Mouse (Mus musculus) CH12.LX (cell line): ENCODE measurements at regions not wholly inside any gene's neighbourhood (a gene's known extent, or its start where the extent isn't known, plus 50 kb on each side); places are given as distances from the start of the nearest gene placed in this dataset.

Source experiments
- DNase-seq: peaks from one replicate; pipeline ENCODE4 v3.0.0-alpha.2; 2013; ENCODE audit errors: extremely low read depth
- H3K27ac ChIP-seq: 2 replicates; pipeline ENCODE4 v1.5.1; 2012; ENCODE audit warnings: low read depth, mild to moderate bottlenecking, control low read depth, moderate library complexity; ENCODE audit not compliant: insufficient read depth
- H3K27me3 ChIP-seq: replicated peaks from 2 replicates; pipeline ENCODE3; 2012; ENCODE audit warnings: inconsistent platforms
- H3K36me3 ChIP-seq, 2 experiments: replicated peaks in 1 of 2; 2 replicates each; pipeline versions ENCODE3 to v1.6.1; 2012; ENCODE audit warnings: inconsistent platforms in 1 of 2, low read length in 1 of 2, mild to moderate bottlenecking in 1 of 2, mixed read lengths in 1 of 2, moderate library complexity in 1 of 2; ENCODE audit not compliant: control insufficient read depth in 1 of 2, insufficient read depth in 1 of 2
- H3K4me1 ChIP-seq, 2 experiments: 2 replicates each; pipeline ENCODE4 v1.6.1; 2012; ENCODE audit warnings: inconsistent platforms in 1 of 2, moderate library complexity in 1 of 2; ENCODE audit not compliant: insufficient read depth in 2 of 2, control insufficient read depth in 1 of 2
- H3K4me2 ChIP-seq: 2 replicates; pipeline ENCODE4 v1.6.1; 2012; ENCODE audit warnings: low read depth, mild to moderate bottlenecking, control low read depth; ENCODE audit not compliant: poor library complexity, insufficient read depth, severe bottlenecking
- H3K4me3 ChIP-seq, 3 experiments: fragments of 150-350 bp in 1 of 3; sonication (generic) in 1 of 3; replicated peaks in 1 of 3; 2 replicates each; pipeline versions ENCODE3 to v1.5.1; 2011 to 2012; ENCODE audit warnings: low read depth in 2 of 3, low read length in 2 of 3, mild to moderate bottlenecking in 2 of 3, moderate library complexity in 2 of 3, control low read depth in 1 of 3, improper control_type of control experiment in 1 of 3, inconsistent platforms in 1 of 3, mixed read lengths in 1 of 3; ENCODE audit not compliant: poor library complexity in 1 of 3
- H3K79me2 ChIP-seq: replicated peaks from 2 replicates; pipeline ENCODE4 v1.6.1; 2012; ENCODE audit warnings: mild to moderate bottlenecking, moderate library complexity; ENCODE audit not compliant: control insufficient read depth, poor library complexity, insufficient read depth, severe bottlenecking; ENCODE audit errors: extremely low read depth
- H3K9ac ChIP-seq: 2 replicates; pipeline ENCODE4 v1.6.1; 2012; ENCODE audit warnings: low read depth, mild to moderate bottlenecking, control low read depth, moderate library complexity; ENCODE audit not compliant: insufficient read depth
- H3K9me3 ChIP-seq: replicated peaks from 2 replicates; pipeline ENCODE3; 2012; ENCODE audit warnings: low read length, inconsistent platforms, mixed read lengths
- CTCF ChIP-seq, 2 experiments: IDR thresholded peaks in 1 of 2; conservative IDR thresholded peaks in 1 of 2; 2 replicates each; pipeline ENCODE4 v1.5.1; 2011 to 2012; ENCODE audit warnings: low read depth in 2 of 2, low read length in 2 of 2, improper control_type of control experiment in 1 of 2, inconsistent platforms in 1 of 2, mild to moderate bottlenecking in 1 of 2, moderate library complexity in 1 of 2
- E2F4 ChIP-seq: IDR thresholded peaks from 2 replicates; pipeline ENCODE4 v1.6.1; 2011; ENCODE audit warnings: low read depth, low read length, improper control_type of control experiment; ENCODE audit not compliant: insufficient replicate concordance
- ELF1 ChIP-seq: IDR thresholded peaks from 2 replicates; pipeline ENCODE4 v1.6.1; 2014; ENCODE audit warnings: low read depth, mild to moderate bottlenecking, inconsistent platforms, low read length, improper control_type of control experiment
- EP300 ChIP-seq: IDR thresholded peaks from 2 replicates; pipeline ENCODE4 v1.6.1; 2011; ENCODE audit warnings: low read length, improper control_type of control experiment
- ETS1 ChIP-seq: conservative IDR thresholded peaks from 2 replicates; pipeline ENCODE4 v1.6.1; 2012; ENCODE audit warnings: low read depth, mild to moderate bottlenecking, inconsistent platforms, low read length, improper control_type of control experiment, moderate library complexity
- GABPA ChIP-seq: IDR thresholded peaks from 2 replicates; pipeline ENCODE4 v1.6.1; 2012; ENCODE audit warnings: low read depth, low read length, improper control_type of control experiment, inconsistent platforms; ENCODE audit not compliant: insufficient replicate concordance
- IRF4 ChIP-seq: IDR thresholded peaks from 2 replicates; pipeline ENCODE4 v1.6.1; 2014; ENCODE audit warnings: low read depth, mild to moderate bottlenecking, inconsistent platforms, low read length, improper control_type of control experiment
- JUN ChIP-seq: IDR thresholded peaks from 2 replicates; pipeline ENCODE4 v1.6.1; 2011; ENCODE audit warnings: low read depth, mild to moderate bottlenecking, low read length, improper control_type of control experiment, moderate library complexity; ENCODE audit not compliant: insufficient read depth
- JUND ChIP-seq: conservative IDR thresholded peaks from 2 replicates; pipeline ENCODE4 v1.6.1; 2011; ENCODE audit warnings: low read depth, low read length, improper control_type of control experiment
- KAT2A ChIP-seq: IDR thresholded peaks from 2 replicates; pipeline ENCODE4 v1.6.1; 2012; ENCODE audit warnings: low read length, improper control_type of control experiment, inconsistent platforms; ENCODE audit not compliant: insufficient replicate concordance
- MAX ChIP-seq: IDR thresholded peaks from 2 replicates; pipeline ENCODE4 v1.6.1; 2011; ENCODE audit warnings: low read length, improper control_type of control experiment
- MAZ ChIP-seq: IDR thresholded peaks from 2 replicates; pipeline ENCODE4 v1.6.1; 2012; ENCODE audit warnings: low read depth, mild to moderate bottlenecking, inconsistent platforms, low read length, improper control_type of control experiment, moderate library complexity
- MXI1 ChIP-seq: IDR thresholded peaks from 2 replicates; pipeline ENCODE4 v1.6.1; 2011; ENCODE audit warnings: mild to moderate bottlenecking, low read depth, low read length, improper control_type of control experiment
- MYC ChIP-seq: IDR thresholded peaks from 2 replicates; pipeline ENCODE4 v1.6.1; 2011; ENCODE audit warnings: low read depth, mild to moderate bottlenecking, improper control_type of control experiment, low read length
- NELFE ChIP-seq: IDR thresholded peaks from 2 replicates; pipeline ENCODE4 v1.6.1; 2011; ENCODE audit warnings: low read depth, low read length, improper control_type of control experiment
- NRF1 ChIP-seq: IDR thresholded peaks from 2 replicates; pipeline ENCODE4 v1.6.1; 2014; ENCODE audit warnings: low read depth, mild to moderate bottlenecking, inconsistent platforms, low read length, improper control_type of control experiment, moderate library complexity
- PAX5 ChIP-seq: IDR thresholded peaks from 2 replicates; pipeline ENCODE4 v1.6.1; 2012; ENCODE audit warnings: low read length, inconsistent platforms, mixed read lengths
- POLR2A ChIP-seq: IDR thresholded peaks from 2 replicates; pipeline ENCODE4 v1.6.1; 2011; ENCODE audit warnings: low read depth, mild to moderate bottlenecking, improper control_type of control experiment, low read length
- SIN3A ChIP-seq: IDR thresholded peaks from 2 replicates; pipeline ENCODE4 v1.6.1; 2012; ENCODE audit warnings: low read length, improper control_type of control experiment, inconsistent platforms
- TBP ChIP-seq: conservative IDR thresholded peaks from 2 replicates; pipeline ENCODE4 v1.6.1; 2011; ENCODE audit warnings: low read depth, low read length, improper control_type of control experiment
- TCF12 ChIP-seq: IDR thresholded peaks from 2 replicates; pipeline ENCODE4 v1.6.1; 2014; ENCODE audit warnings: low read depth, mild to moderate bottlenecking, inconsistent platforms, low read length, improper control_type of control experiment
- UBTF ChIP-seq: IDR thresholded peaks from 2 replicates; pipeline ENCODE4 v1.6.1; 2012; ENCODE audit warnings: low read depth, mild to moderate bottlenecking, inconsistent platforms, low read length, improper control_type of control experiment, moderate library complexity
- ZKSCAN1 ChIP-seq: IDR thresholded peaks from 2 replicates; pipeline ENCODE4 v1.6.1; 2012; ENCODE audit warnings: low read depth, inconsistent platforms, low read length, improper control_type of control experiment, borderline replicate concordance
- ZMIZ1 ChIP-seq: IDR thresholded peaks from 2 replicates; pipeline ENCODE4 v1.6.1; 2012; ENCODE audit warnings: low read depth, mild to moderate bottlenecking, inconsistent platforms, low read length, improper control_type of control experiment
- dilution Hi-C: fragments of 300-500 bp; cut with MboI; formaldehyde crosslinking; loops from 2 replicates; pipeline ENCODE4 v1.14.3; 2020; ENCODE audit warnings: low sequenced_read_pairs; ENCODE audit not compliant: extremely low pct_unique_long_range_greater_than_20kb, extremely low pct_ligation_motif_present
- in situ Hi-C: fragments of 300-500 bp; cut with MboI; formaldehyde crosslinking; loops from 3 replicates; pipeline ENCODE4 v1.14.3; 2019; ENCODE audit warnings: low sequenced_read_pairs, low pct_ligation_motif_present, low pct_unique_long_range_greater_than_20kb, mixed read lengths

GRCm38 (mm10) chr1:157804229-157804628 is 297.7 kb downstream of the Sec16b start:
- no peak overlapping the region for H3K27ac ChIP-seq
- no peaks in the 10 kb centered on the region for H3K79me2 ChIP-seq
- H3K4me1 ChIP-seq = peaks cover 0 to 3% of the 10 kb centered on the region in 2 experiments; a peak in 1 of 4 replicates
- dilution Hi-C loops = no loop called here
- no peak for TF ChIP-seq CTCF (conservative IDR thresholded peaks at IDR 0.05 in 1 of 2, IDR thresholded peaks at IDR 0.05 in 1 of 2; ENCODE audit: low read depth in 2 of 2, low read length in 2 of 2)
- no peak for TF ChIP-seq NRF1
- TF ChIP-seq EP300 = no peak
- TF ChIP-seq MYC = no peak
- no peak for TF ChIP-seq UBTF
- TF ChIP-seq PAX5 = no peak
- TF ChIP-seq KAT2A = no peak
- TF ChIP-seq JUN = no peak
- TF ChIP-seq ZKSCAN1 = no peak
- TF ChIP-seq TBP = no peak
- no peak for TF ChIP-seq TCF12
- no peaks in the 10 kb centered on the region for H3K27me3 ChIP-seq
- no peak overlapping the region for H3K4me3 ChIP-seq
- DNase-seq = no peak
- no peaks in the 10 kb centered on the region for H3K36me3 ChIP-seq
- no peak overlapping the region for H3K9ac ChIP-seq
- in situ Hi-C loops = no loop called here
- H3K4me2 ChIP-seq = no peak overlapping the region
- no peaks in the 10 kb centered on the region for H3K9me3 ChIP-seq

- Histone ChIP-seq H3K79me2 (no peaks in the 10 kb centered on the region), H3K9me3 (no peaks in the 10 kb centered on the region), H3K27ac (no peak overlapping the region), H3K4me1 (peaks cover 0 to 5% of the 10 kb centered on the region in 2 experiments; a peak in 1 of 4 replicates), H3K4me3 (no peak overlapping the region), H3K9ac (no peak overlapping the region), H3K36me3 (no peaks in the 10 kb centered on the region), H3K4me2 (no peak overlapping the region), H3K27me3 (no peaks in the 10 kb centered on the region)
- no peak for DNase-seq
- in situ Hi-C loops (no loop called here), dilution Hi-C loops (no loop called here)
- TF ChIP-seq POLR2A (no peak), NELFE (no peak), MAZ (no peak), KAT2A (no peak), NRF1 (no peak), ZKSCAN1 (no peak), ZMIZ1 (no peak), ETS1 (no peak), MXI1 (no peak), ELF1 (no peak), IRF4 (no peak), UBTF (no peak), MAX (no peak), JUND (no peak), E2F4 (no peak), GABPA (no peak), SIN3A (no peak)
These were observed 299.8 kb downstream of the Sec16b start for GRCm38 (mm10) chr1:157806296-157806695.
